Mouse (Mus musculus): ENCODE results near the gene March4.

DNA sequence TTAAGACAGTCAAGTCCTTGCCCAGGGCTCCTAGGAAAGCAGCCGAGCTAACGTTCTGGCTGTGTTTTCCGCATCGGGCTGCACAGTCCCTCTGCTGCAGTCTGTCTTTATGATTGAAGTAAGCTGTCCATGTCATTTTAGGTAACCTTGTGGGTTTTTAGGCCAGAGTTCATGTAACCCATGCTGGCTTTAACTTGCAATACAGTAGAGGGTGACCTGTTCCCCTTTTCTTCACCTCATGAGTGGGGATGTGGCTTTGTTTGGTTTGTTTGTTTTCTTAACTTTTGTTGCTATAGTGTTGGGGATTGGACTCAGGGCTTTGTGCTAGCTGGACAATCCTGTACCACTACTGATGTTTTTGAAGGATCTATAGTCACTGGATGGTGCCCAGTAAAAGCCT lies 146.3 kb downstream of the March4 start:
- TF ChIP-seq CTCF (IDR thresholded peaks at IDR 0.05; ENCODE audit: insufficient read depth, low read length) (no peak), POLR2A (IDR thresholded peaks at IDR 0.05; ENCODE audit: borderline replicate concordance, extremely low read depth, low read depth, low read length) (no peak)
